Mouse (Mus musculus): ENCODE measurements around the gene Gngt2. TPM values are rescaled to one million over a fixed set of nuclear protein-coding genes. Genes with fewer than 3 reads are reported as not detected.

The Gngt2 gene
- polyA plus RNA-seq, 1 experiment from 2014 or later = 15.0 TPM

- 84% methylated on average over 3 of the region's 3 CpGs for WGBS
- H3K4me1 ChIP-seq (ENCODE audit: control insufficient read depth, insufficient read depth, low read length) = peaks cover 5% of the 10 kb centered on the region
- no peaks in the 10 kb centered on the region for H3K9me3 ChIP-seq (ENCODE audit: control insufficient read depth, low read length)
- DNase-seq (ENCODE audit: low spot score) (no peak), ATAC-seq (ENCODE audit: low read depth) (no peak)
- no peak overlapping the region for H3K27ac ChIP-seq (replicated peaks; ENCODE audit: low read depth, low read length)
- H3K36me3 ChIP-seq (ENCODE audit: control insufficient read depth, insufficient read depth, low read length) = no peaks in the 10 kb centered on the region
- no peak overlapping the region for H3K9ac ChIP-seq (ENCODE audit: low read depth, low read length)
- H3K4me3 ChIP-seq (ENCODE audit: low read depth, low read length) = no peak overlapping the region
- H3K27me3 ChIP-seq (replicated peaks; ENCODE audit: control insufficient read depth, insufficient read depth, low read length) = peaks cover 19% of the 10 kb centered on the region
- H3K4me2 ChIP-seq (ENCODE audit: low read depth, low read length) = no peak overlapping the region
These were observed 15.5 kb upstream of the Gngt2 start for GRCm38 (mm10) chr11:95821511-95821910.

GRCm38 (mm10) chr11:95822437-95822836 lies 14.6 kb upstream of the Gngt2 start:
- 94% methylated on average over 4 of the region's 4 CpGs for WGBS
- H3K4me3 ChIP-seq (ENCODE audit: low read depth, low read length) = no peak overlapping the region
- H3K36me3 ChIP-seq (ENCODE audit: control insufficient read depth, insufficient read depth, low read length) = no peaks in the 10 kb centered on the region
- peaks cover 5% of the 10 kb centered on the region for H3K4me1 ChIP-seq (ENCODE audit: control insufficient read depth, insufficient read depth, low read length)
- ATAC-seq (ENCODE audit: low read depth) = no peak
- H3K27me3 ChIP-seq (replicated peaks; ENCODE audit: control insufficient read depth, insufficient read depth, low read length) = peaks cover 28% of the 10 kb centered on the region
- no peak for DNase-seq (ENCODE audit: low spot score)
- no peak overlapping the region for H3K9ac ChIP-seq (ENCODE audit: low read depth, low read length)
- no peak overlapping the region for H3K27ac ChIP-seq (replicated peaks; ENCODE audit: low read depth, low read length)
- no peaks in the 10 kb centered on the region for H3K9me3 ChIP-seq (ENCODE audit: control insufficient read depth, low read length)
- H3K4me2 ChIP-seq (ENCODE audit: low read depth, low read length) = no peak overlapping the region

- H3K9me3 ChIP-seq (ENCODE audit: control insufficient read depth, low read length) = no peaks in the 10 kb centered on the region
- WGBS = 0% methylated on average over 37 of the region's 78 CpGs
- peak within 1 kb of the TSS; percentile 99 for H3K4me2 ChIP-seq (ENCODE audit: low read depth, low read length)
- H3K27me3 ChIP-seq (replicated peaks; ENCODE audit: control insufficient read depth, insufficient read depth, low read length) = peaks cover 45% of the 10 kb centered on the region
- peak within 1 kb of the TSS; percentile 62 for H3K9ac ChIP-seq (ENCODE audit: low read depth, low read length)
- DNase-seq (ENCODE audit: low spot score) (peak; percentile 95), ATAC-seq (ENCODE audit: low read depth) (peak; percentile 97)
- H3K4me1 ChIP-seq (ENCODE audit: control insufficient read depth, insufficient read depth, low read length) = peaks cover 5% of the 10 kb centered on the region
- H3K27ac ChIP-seq (replicated peaks; ENCODE audit: low read depth, low read length) = 0 out of 2 replicates have a peak within 1 kb of the TSS, but pooled peaks have one; percentile 28
- no peaks in the 10 kb centered on the region for H3K36me3 ChIP-seq (ENCODE audit: control insufficient read depth, insufficient read depth, low read length)
- H3K4me3 ChIP-seq (ENCODE audit: low read depth, low read length) = peak within 1 kb of the TSS; percentile 50
These were observed 12.7 kb upstream of the Gngt2 start, which contains the start of gene Phospho1 for GRCm38 (mm10) chr11:95824071-95824876. Gene Phospho1, plus strand, starts transcription at chr11:95824499.

- Histone ChIP-seq H3K27ac (replicated peaks; ENCODE audit: low read depth, low read length) (0 out of 2 replicates have a peak overlapping the region, but pooled peaks have one; percentile 28), H3K27me3 (replicated peaks; ENCODE audit: control insufficient read depth, insufficient read depth, low read length) (peaks cover 51% of the 10 kb centered on the region), H3K9ac (ENCODE audit: low read depth, low read length) (peak overlapping the region; percentile 62), H3K4me2 (ENCODE audit: low read depth, low read length) (peak overlapping the region; percentile 99), H3K9me3 (ENCODE audit: control insufficient read depth, low read length) (no peaks in the 10 kb centered on the region), H3K4me1 (ENCODE audit: control insufficient read depth, insufficient read depth, low read length) (peaks cover 5% of the 10 kb centered on the region), H3K36me3 (ENCODE audit: control insufficient read depth, insufficient read depth, low read length) (no peaks in the 10 kb centered on the region), H3K4me3 (ENCODE audit: low read depth, low read length) (peak overlapping the region; percentile 50)
- ATAC-seq (ENCODE audit: low read depth) = no peak
- no peak for DNase-seq (ENCODE audit: low spot score)
- 3% methylated on average over 11 of the region's 11 CpGs for WGBS
These were observed 12.2 kb upstream of the Gngt2 start for GRCm38 (mm10) chr11:95824877-95825243.

GRCm38 (mm10) chr11:95825625-95826024 lies 11.4 kb upstream of the Gngt2 start:
- no peaks in the 10 kb centered on the region for H3K36me3 ChIP-seq (ENCODE audit: control insufficient read depth, insufficient read depth, low read length)
- peaks cover 6% of the 10 kb centered on the region for H3K4me1 ChIP-seq (ENCODE audit: control insufficient read depth, insufficient read depth, low read length)
- H3K4me2 ChIP-seq (ENCODE audit: low read depth, low read length) = no peak overlapping the region
- H3K27me3 ChIP-seq (replicated peaks; ENCODE audit: control insufficient read depth, insufficient read depth, low read length) = peaks cover 59% of the 10 kb centered on the region
- H3K9me3 ChIP-seq (ENCODE audit: control insufficient read depth, low read length) = no peaks in the 10 kb centered on the region
- H3K27ac ChIP-seq (replicated peaks; ENCODE audit: low read depth, low read length) = 0 out of 2 replicates have a peak overlapping the region, but pooled peaks have one; percentile 2
- ATAC-seq (ENCODE audit: low read depth) (no peak), DNase-seq (ENCODE audit: low spot score) (no peak)
- 29% methylated on average over 3 of the region's 3 CpGs for WGBS
- no peak overlapping the region for H3K9ac ChIP-seq (ENCODE audit: low read depth, low read length)
- peak overlapping the region; percentile 50 for H3K4me3 ChIP-seq (ENCODE audit: low read depth, low read length)

GRCm38 (mm10) chr11:95826317-95827167 lies 10.5 kb upstream of the Gngt2 start:
- DNase-seq (ENCODE audit: low spot score) = no peak
- WGBS = 51% methylated on average over 6 of the region's 6 CpGs

GRCm38 (mm10) chr11:95827168-95827447 lies 9.9 kb upstream of the Gngt2 start:
- WGBS = 24% methylated on average over 3 of the region's 3 CpGs

More at GRCm38 (mm10) chr11:95826317-95827167, 10.5 kb upstream of the Gngt2 start:
- H3K9ac ChIP-seq (ENCODE audit: low read depth, low read length) = no peak overlapping the region
- no peaks in the 10 kb centered on the region for H3K9me3 ChIP-seq (ENCODE audit: control insufficient read depth, low read length)
- no peak overlapping the region for H3K27ac ChIP-seq (replicated peaks; ENCODE audit: low read depth, low read length)
- H3K4me2 ChIP-seq (ENCODE audit: low read depth, low read length) = 0 out of 2 replicates have a peak overlapping the region, but pooled peaks have one; percentile 4
- H3K27me3 ChIP-seq (replicated peaks; ENCODE audit: control insufficient read depth, insufficient read depth, low read length) = peaks cover 68% of the 10 kb centered on the region
- H3K4me1 ChIP-seq (ENCODE audit: control insufficient read depth, insufficient read depth, low read length) = peaks cover 10% of the 10 kb centered on the region
- H3K4me3 ChIP-seq (ENCODE audit: low read depth, low read length) = 0 out of 2 replicates have a peak overlapping the region, but pooled peaks have one; percentile 5
- no peak for ATAC-seq (ENCODE audit: low read depth)
- H3K36me3 ChIP-seq (ENCODE audit: control insufficient read depth, insufficient read depth, low read length) = no peaks in the 10 kb centered on the region

GRCm38 (mm10) chr11:95827464-95828085 lies 9.4 kb upstream of the Gngt2 start:
- Histone ChIP-seq H3K4me1 (ENCODE audit: control insufficient read depth, insufficient read depth, low read length) (peaks cover 10% of the 10 kb centered on the region), H3K9me3 (ENCODE audit: control insufficient read depth, low read length) (no peaks in the 10 kb centered on the region), H3K27me3 (replicated peaks; ENCODE audit: control insufficient read depth, insufficient read depth, low read length) (peaks cover 78% of the 10 kb centered on the region), H3K27ac (replicated peaks; ENCODE audit: low read depth, low read length) (no peak overlapping the region), H3K4me2 (ENCODE audit: low read depth, low read length) (0 out of 2 replicates have a peak overlapping the region, but pooled peaks have one; percentile 4), H3K9ac (ENCODE audit: low read depth, low read length) (no peak overlapping the region), H3K36me3 (ENCODE audit: control insufficient read depth, insufficient read depth, low read length) (no peaks in the 10 kb centered on the region), H3K4me3 (ENCODE audit: low read depth, low read length) (no peak overlapping the region)
- ATAC-seq (ENCODE audit: low read depth) (no peak), DNase-seq (ENCODE audit: low spot score) (no peak)
- 18% methylated on average over 3 of the region's 3 CpGs for WGBS

More at GRCm38 (mm10) chr11:95827168-95827447, 9.9 kb upstream of the Gngt2 start:
- H3K4me3 ChIP-seq (ENCODE audit: low read depth, low read length) = 0 out of 2 replicates have a peak overlapping the region, but pooled peaks have one; percentile 5
- no peaks in the 10 kb centered on the region for H3K9me3 ChIP-seq (ENCODE audit: control insufficient read depth, low read length)
- H3K36me3 ChIP-seq (ENCODE audit: control insufficient read depth, insufficient read depth, low read length) = no peaks in the 10 kb centered on the region
- H3K27me3 ChIP-seq (replicated peaks; ENCODE audit: control insufficient read depth, insufficient read depth, low read length) = peaks cover 74% of the 10 kb centered on the region
- 0 out of 2 replicates have a peak overlapping the region, but pooled peaks have one; percentile 4 for H3K4me2 ChIP-seq (ENCODE audit: low read depth, low read length)
- DNase-seq (ENCODE audit: low spot score) (no peak), ATAC-seq (ENCODE audit: low read depth) (no peak)
- no peak overlapping the region for H3K9ac ChIP-seq (ENCODE audit: low read depth, low read length)
- no peak overlapping the region for H3K27ac ChIP-seq (replicated peaks; ENCODE audit: low read depth, low read length)
- H3K4me1 ChIP-seq (ENCODE audit: control insufficient read depth, insufficient read depth, low read length) = peaks cover 10% of the 10 kb centered on the region
